Mouse (Mus musculus) G1E-ER4 (cell line): ENCODE measurements around the gene Ccnj. TPM values are rescaled to one million over a fixed set of nuclear protein-coding genes. Genes with fewer than 3 reads are reported as not detected.

Experiments
- GATA1 ChIP-seq: IDR thresholded peaks from one replicate; pipeline ENCODE4 v1.8.0; 2012; ENCODE audit warnings: low read length, inconsistent platforms
- polyA plus RNA-seq: library from polyadenylated mRNA; stranded (reverse); fragments of >175 nt; gene quantifications from 2 replicates; pipeline ENCODE4 v1.2.3, GENCODE M21; 2012

The Ccnj gene
- polyA plus RNA-seq, 1 experiment: 4.0 TPM

- TF ChIP-seq GATA1: no peak
Observed at GRCm38 (mm10) chr19:40894519-40895392, 63.7 kb downstream of the Ccnj start, which contains the start of gene Zfp518a. Zfp518a (plus strand) TSS chr19:40894705.

GRCm38 (mm10) chr19:40895393-40895703 lies 64.3 kb downstream of the Ccnj start:
- TF ChIP-seq GATA1: no peak

Other genes with a start within 250 kb of the Ccnj start
- 18.9 and 26.2 TPM in 2 replicates for gene Aldh18a1, start 242.8 kb upstream of the Ccnj start, polyA plus RNA-seq
- gene Tctn3, start 219.0 kb upstream of the Ccnj start, polyA plus RNA-seq: 10.3 and 11.6 TPM in 2 replicates
- gene Entpd1, start 218.9 kb upstream of the Ccnj start, polyA plus RNA-seq: not detected in 2 replicates
- 0.02 TPM in 2 replicates for gene Cc2d2b, start 82.5 kb upstream of the Ccnj start, polyA plus RNA-seq
- gene Zfp518a, start 63.4 kb downstream of the Ccnj start, polyA plus RNA-seq: not detected in 2 replicates
- gene Blnk, start 163.3 kb downstream of the Ccnj start, polyA plus RNA-seq: 0.03 and 0.05 TPM in 2 replicates
- not detected in 2 replicates for gene Dntt, start 198.0 kb downstream of the Ccnj start, polyA plus RNA-seq
- not detected in 2 replicates for gene Opalin, start 245.8 kb downstream of the Ccnj start, polyA plus RNA-seq